Mouse (Mus musculus) skeletal muscle tissue, adult 2 months (tissue): ENCODE data around the gene Scd2.
"Not testable (repeated sequence)": the region's sequence is repeated elsewhere in the genome, so short reads cannot be mapped to it uniquely, and the experiment has no call there.

Experiments used
- DNase-seq: peaks from one replicate; pipeline ENCODE4 v3.0.0-alpha.2; 2012; ENCODE audit warnings: low read depth, low spot score

Gene Scd2

DNA sequence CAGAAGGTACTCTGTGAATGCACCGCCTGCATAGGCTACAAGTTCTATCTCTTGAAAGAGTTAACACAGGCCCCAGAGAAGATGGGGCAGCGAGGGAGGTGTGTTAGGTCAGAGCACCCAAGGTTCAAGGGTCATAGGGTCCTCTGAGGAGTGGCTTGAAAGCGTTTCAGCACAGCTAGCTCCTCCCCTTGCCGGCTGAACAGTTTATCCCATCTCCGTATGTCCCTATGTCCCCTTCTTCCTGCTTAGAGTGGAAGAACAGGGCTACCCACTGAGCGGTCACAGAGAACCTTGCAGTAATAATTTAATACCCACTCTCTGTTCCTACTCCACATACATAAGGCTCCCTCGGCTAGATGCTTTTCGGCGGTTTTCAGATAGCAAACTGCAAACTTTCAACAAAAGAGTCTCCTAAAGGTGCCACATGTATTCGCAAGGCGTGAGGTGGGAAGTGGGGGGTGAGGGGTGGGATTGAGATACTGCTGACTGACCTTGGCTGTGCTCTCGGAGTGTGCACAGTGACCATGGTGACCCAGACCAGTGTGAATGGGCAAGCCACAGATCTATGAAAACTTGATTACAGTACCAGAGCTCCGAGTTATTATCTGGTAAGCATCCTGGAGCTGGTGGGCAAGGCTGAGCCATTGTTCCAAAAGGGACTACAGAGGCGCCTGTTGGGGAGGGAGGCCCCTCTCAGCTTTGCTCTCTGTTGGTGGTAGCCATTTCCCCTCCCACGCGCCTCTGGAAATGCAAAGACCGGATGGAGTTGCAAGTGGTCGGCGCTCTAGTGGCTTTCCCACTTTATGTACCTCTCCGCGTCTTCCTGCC is at the start of gene Scd2:
Scd2 (plus strand) TSS at position 734 of the 828 bp plus-strand sequence.
- no peak for DNase-seq

GRCm38 (mm10) chr19:44245761-44246171 is 47.7 kb upstream of the Scd2 start:
- DNase-seq = peak; percentile 42

DNA sequence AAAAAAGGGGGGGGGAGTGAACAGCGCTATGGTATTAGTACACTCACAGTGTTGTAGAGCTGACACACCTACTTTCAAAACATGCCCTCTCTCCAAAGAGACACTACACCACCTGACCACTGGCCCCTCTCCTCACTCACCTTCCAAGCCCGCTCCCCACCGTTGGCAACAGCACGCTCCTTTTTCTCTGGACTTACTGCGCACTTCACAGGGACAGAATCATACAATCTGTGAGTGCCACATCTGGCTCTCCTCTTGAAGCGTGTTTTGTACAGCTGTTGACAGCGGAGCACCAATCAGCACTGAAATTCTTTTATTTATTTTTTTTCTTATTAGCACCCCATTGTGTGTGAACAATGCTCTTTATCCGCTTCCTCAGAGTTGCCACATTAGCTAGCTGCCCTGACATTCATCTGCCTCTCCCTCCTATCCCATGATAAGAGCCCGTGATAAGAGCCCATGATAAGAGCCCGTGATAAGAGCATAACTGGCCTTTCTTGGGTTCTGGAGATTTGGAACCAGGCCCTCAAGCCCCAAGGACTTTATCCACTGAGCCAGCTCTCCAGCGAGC is 47.0 kb upstream of the Scd2 start:
- DNase-seq = no peak

DNA sequence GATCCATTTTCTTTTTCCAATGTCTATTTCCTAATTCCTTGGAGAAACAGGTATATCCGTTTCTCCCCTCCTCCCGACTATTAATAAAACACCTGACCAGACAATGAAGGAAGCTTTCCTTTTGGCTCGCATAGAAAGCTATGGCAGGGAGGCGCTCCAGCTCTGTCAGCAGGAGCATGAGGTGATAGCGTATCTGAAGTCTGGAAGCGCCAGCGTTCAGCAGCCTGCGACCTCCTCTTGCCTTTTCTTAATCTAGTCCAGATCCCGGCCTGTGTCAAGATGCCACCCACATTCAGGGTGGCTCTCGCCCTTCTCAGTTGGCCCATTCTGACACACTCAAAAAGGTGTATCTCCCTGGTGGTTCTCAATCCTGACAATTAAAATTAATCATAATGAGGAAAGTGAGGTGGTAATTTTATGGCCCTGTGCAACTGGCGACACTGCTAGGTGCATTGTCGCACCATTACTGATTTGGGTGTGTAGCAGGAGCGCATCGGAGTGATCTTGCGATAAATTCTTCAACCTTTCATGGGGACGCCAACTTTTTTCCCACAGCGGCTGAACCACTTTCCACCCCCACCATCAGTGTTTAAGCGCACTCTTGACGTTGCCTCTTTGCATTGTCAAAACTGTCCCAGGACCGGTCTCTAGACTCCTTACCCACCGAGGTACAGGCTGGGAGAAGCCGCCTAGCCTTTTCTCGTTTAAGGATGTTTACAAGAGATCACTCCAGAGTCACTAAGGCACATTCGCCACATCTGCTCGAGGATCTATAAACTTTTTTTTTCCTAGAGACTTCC is 46.0 kb upstream of the Scd2 start:
- no peak for DNase-seq

GRCm38 (mm10) chr19:44248081-44248853 is 45.2 kb upstream of the Scd2 start:
- DNase-seq = peak; percentile 95

- no peak for DNase-seq
Observed at GRCm38 (mm10) chr19:44248854-44249351, 44.6 kb upstream of the Scd2 start.

- DNase-seq = not testable (repeated sequence)
Observed at GRCm38 (mm10) chr19:44251138-44251537, 42.3 kb upstream of the Scd2 start.

- DNase-seq = no peak
Observed at GRCm38 (mm10) chr19:44251936-44252558, 41.4 kb upstream of the Scd2 start.

- DNase-seq = not testable (repeated sequence)
Observed at GRCm38 (mm10) chr19:44254106-44254505, 39.4 kb upstream of the Scd2 start.

DNA sequence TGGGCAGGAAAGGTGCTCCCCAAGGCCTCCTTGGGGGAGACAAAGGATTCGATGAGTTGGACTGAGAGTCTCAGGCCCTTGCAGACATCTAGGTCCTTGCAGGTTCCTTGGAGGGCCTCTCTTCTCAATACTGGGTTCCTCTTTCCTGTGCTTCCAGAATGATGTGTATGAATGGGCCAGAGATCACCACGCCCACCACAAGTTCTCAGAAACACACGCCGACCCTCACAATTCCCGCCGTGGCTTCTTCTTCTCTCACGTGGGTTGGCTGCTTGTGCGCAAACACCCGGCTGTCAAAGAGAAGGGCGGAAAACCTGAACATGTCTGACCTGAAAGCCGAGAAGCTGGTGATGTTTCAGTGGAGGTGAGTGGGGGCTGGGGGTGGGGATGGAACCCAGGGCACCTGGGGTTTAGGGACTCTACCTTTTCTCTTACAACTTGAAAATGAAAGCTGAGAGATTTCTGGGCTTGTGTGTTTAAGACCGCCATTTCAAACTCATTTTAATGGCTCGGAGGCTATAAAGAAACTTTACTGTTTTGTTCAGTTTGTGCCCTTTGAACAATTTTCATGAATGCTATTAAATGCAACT is 36.0 kb upstream of the Scd2 start:
- DNase-seq = no peak

DNA sequence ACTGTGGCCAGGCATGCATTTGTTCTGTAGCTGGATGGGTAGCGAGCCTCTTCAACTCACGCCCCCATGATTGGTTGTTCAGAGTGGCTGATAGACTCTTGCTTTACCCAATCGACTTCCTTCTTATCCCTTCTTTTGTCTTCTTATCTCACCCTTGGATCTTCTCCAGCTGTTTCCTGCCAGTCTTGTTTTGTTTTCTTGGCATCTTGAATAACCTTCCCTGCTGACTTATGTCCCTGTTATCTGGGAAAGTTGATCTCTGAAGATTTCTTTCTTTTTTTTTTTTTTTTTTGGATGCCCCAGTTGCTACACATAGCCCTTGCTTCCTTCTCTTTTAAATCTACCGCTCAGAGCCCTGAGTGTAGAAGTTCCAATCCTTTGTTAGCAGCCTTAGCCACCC is 34.0 kb upstream of the Scd2 start:
- no peak for DNase-seq

DNA sequence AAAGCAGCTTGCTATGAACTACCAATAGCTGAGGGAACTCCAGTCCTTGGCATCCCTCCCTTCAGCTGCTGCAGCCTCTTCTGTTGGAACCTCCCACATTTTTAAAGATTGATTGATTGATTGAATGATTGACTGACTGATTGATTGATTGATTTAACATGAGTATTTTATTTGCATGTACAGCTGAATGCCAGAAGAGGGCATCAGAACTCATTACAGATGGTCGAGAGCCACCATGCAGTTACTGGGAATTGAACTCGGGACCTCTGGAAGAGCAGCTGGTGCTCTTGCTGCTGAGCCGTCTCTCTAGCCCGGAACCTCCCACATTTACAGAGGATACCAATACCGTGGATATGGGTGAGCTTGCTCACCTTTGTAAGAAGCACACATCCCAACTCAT is 33.0 kb upstream of the Scd2 start:
- DNase-seq = no peak

DNA sequence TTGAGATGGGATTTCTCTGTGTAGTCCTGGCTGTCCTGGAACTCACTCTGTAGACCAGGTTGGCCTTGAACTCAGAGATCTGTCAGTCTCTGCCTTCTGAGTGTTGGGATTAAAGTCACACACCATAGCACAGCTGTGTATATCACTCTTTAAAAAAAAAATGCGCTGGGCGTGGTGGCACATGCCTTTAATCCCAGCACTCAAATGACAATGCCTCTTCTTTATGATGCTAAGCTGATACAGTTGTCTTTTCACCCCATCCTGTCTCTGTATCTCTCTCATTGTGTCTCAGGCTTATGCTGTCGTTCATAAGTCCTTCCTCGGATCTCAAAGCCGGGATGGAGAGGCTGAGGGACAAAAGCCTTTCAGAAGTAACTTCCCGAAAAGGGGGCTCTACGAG is 31.7 kb upstream of the Scd2 start:
- no peak for DNase-seq

DNA sequence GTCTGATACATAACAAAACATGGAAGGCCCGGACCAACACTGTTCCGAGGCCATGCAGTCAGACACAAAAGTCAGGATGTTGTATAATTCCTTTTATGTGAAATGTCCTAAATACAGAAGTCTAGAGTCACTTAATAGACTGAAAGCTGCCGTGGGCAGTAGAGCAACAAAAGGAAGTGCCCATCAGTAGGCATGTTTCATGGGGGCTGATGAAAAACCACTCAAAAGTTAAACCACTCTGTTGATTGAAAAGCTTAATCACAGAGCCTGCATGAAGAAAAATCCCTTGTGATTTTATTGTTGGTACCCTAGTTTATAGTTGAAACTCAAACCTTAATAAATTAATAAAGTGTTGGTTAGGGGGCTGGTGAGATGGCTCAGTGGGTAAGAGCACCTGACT is 29.9 kb upstream of the Scd2 start:
- no peak for DNase-seq

DNA sequence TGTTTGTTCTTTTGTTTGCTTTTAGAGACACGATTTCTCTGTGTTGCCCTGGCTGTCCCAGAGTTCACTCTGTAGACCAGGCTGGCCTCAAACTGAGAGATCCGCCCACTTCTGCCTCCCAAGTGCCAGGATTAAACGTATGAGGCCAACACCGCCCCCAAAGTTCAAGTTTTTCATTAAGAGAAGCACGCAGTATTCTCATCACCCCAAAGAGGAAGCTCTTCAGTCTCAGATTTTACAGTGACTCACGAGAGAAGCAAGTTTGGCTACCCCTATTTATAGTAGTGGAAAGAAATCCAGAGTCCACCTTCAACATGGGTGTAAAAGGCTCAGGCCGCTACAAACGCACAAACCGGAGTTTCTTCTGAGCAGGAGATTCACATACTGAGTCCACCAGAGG is 29.2 kb upstream of the Scd2 start:
- DNase-seq = no peak

DNA sequence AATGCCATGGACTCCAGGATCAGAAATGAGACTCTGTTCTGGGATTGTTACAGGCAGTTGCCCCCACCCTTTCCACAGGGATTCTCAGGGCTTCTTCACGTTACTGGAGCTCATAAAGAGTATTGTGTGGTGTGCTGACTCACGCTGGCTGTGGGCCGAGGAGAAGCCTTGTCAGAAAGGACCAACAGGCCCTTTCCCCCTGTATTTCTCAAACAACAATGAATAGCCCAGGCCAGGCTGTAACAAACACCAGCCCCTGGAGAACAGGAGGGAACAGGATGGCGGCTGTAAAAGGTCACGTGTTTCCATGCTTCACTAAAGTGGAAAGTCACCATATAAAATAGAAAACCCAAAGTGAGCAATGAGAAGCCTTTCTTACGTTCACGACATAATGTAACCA is 28.2 kb upstream of the Scd2 start:
- DNase-seq = peak; percentile 51

DNA sequence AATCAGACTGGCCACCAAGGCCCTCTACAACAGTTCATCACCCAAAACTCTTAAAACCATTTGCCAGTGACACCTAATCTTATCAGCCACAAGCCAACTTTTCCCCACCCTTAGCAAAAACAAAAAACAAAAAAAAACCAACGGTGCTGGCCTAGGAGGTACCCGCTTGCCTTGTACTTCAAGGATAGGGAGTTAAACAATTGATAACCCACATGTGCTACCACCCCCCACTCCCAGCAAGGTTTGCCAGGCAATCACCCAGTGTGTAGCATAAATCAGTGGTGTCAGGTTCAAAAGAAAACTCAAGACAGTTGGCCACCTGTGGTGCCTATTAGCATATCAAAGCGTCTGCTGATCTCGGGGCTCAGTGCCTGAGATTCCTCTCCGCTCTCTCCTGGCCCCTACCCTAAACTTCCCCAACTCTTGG is 27.6 kb upstream of the Scd2 start:
- DNase-seq = no peak

GRCm38 (mm10) chr19:44266458-44266823 is 27.0 kb upstream of the Scd2 start:
- DNase-seq = no peak

GRCm38 (mm10) chr19:44266824-44267498 is 26.5 kb upstream of the Scd2 start:
- peak; percentile 88 for DNase-seq

GRCm38 (mm10) chr19:44267499-44268002 is 25.9 kb upstream of the Scd2 start:
- DNase-seq = no peak
